Mouse (Mus musculus) cerebellum, postnatal 10 days (tissue): Measurements from ENCODE around the gene St3gal4.

Experiments
- DNase-seq, 2 experiments: peaks; one replicate each; pipeline ENCODE4 v3.0.0; 2021; ENCODE audit warnings: mixed read lengths in 2 of 2

Gene St3gal4

DNA sequence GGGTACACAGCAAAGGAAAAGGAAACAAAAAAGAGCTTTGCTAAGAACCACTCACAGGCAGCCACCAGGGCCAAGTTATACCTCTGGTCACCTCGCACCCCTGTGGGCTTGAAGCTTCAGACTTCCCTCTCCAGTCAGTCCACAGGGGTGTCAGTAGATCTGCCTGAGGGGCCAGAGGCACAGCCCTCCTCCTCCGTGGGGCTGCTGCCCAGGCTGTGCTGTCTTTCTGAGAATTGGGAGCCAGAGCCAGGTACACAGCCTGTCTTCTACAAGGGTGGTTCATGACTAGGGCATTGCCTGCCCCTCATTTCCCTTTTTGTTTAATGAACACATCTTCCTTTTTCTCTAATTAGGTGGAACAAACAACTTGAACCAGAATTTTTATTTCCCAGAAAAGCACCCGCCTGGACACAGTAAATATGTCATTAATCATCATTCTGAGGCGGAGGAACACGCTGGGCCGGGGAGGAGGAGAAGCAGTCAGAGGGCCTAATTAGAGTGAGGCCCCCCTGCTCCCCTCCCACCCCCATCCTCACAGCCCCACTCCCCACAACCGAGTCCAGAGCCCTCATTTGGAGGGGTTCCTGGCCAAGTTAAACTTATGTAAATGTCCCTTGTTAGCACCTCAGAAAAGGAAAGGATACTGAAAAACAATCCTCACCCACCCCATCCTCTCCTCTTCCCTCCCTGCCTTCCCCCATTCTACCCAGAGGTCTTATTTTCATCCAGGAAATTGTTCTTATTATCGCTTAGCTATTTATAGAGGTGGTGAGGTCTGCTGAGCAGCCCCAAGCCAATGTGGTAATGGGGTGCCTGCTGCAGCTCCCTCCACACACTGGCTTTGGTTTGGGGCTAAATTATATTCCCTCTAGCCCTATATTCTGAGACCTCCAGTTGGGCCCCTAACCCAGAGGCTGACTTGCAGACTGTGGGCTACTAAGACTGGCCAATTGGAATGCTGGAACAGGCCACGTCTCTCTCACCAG is 120.9 kb downstream of the St3gal4 start:
- no peak for DNase-seq
